Mouse (Mus musculus): ENCODE measurements around the gene Hoxc4.

Gene Hoxc4

GRCm38 (mm10) chr15:103084944-103085343 is 66.2 kb downstream of the Hoxc4 start:
- no peak for DNase-seq (ENCODE audit: extremely low spot score)

- peak; percentile 47 for DNase-seq (ENCODE audit: extremely low spot score)
These were observed 67.3 kb downstream of the Hoxc4 start for GRCm38 (mm10) chr15:103085831-103086671.

Data from embryo, embryonic 9.5 days (tissue).